Mouse (Mus musculus) heart, embryonic 15.5 days (tissue): ENCODE data around the gene Cab39l. TPM values are rescaled to one million over a fixed set of nuclear protein-coding genes. Genes with fewer than 3 reads are reported as not detected.
A peak's percentile ranks its signal among the peaks of the same experiment; 100 is the strongest.

Source experiments
- ATAC-seq: fragments of 200-750 bp; cut with Nextera tagmentation; replicated peaks from 2 replicates; pipeline ENCODE4 v1.8.0; 2017; ENCODE audit warnings: low read depth, moderate TSS enrichment; ENCODE audit not compliant: insufficient number of reproducible peaks, insufficient read depth, low FRiP score
- H3K27ac ChIP-seq: fragments of 300-500 bp; sonication (generic); 2 replicates; pipeline ENCODE4 v1.5.1; 2015; ENCODE audit warnings: mild to moderate bottlenecking, inconsistent platforms
- H3K27me3 ChIP-seq: fragments of 300-500 bp; sonication (generic); 2 replicates; pipeline ENCODE4 v1.6.1; 2015; ENCODE audit warnings: inconsistent platforms
- H3K36me3 ChIP-seq: fragments of 300-500 bp; sonication (generic); 2 replicates; pipeline ENCODE4 v1.6.1; 2015; ENCODE audit warnings: mild to moderate bottlenecking, inconsistent platforms
- H3K4me1 ChIP-seq: fragments of 300-500 bp; sonication (generic); replicated peaks from 2 replicates; pipeline ENCODE4 v1.6.1; 2015; ENCODE audit warnings: inconsistent platforms
- H3K4me2 ChIP-seq: fragments of 300-500 bp; sonication (generic); 2 replicates; pipeline ENCODE4 v1.6.1; 2015; ENCODE audit warnings: inconsistent platforms, mild to moderate bottlenecking, moderate library complexity
- H3K4me3 ChIP-seq: fragments of 300-500 bp; sonication (generic); 2 replicates; pipeline ENCODE4 v1.5.1; 2015; ENCODE audit warnings: mild to moderate bottlenecking, inconsistent platforms
- H3K9ac ChIP-seq: fragments of 300-500 bp; sonication (generic); 2 replicates; pipeline ENCODE4 v1.6.1; 2015; ENCODE audit warnings: mild to moderate bottlenecking, inconsistent platforms
- H3K9me3 ChIP-seq: fragments of 300-500 bp; sonication (generic); replicated peaks from 2 replicates; pipeline ENCODE4 v1.6.1; 2016; ENCODE audit warnings: inconsistent platforms
- WGBS: fragments of 180-500 bp; shearing (Covaris S2); methylation state at CpG from one replicate; pipeline ENCODE4 v1.1.7; 2015; ENCODE audit warnings: mixed read lengths; 5-methylcytosine and 5-hydroxymethylcytosine counted together
- polyA plus RNA-seq: library from polyadenylated mRNA; unstranded; fragments of >200 nt; fragmentation: Nextera tagmentation; extraction: Ambion mirVana; gene quantifications from 2 replicates; pipeline ENCODE4 v1.2.1, GENCODE M21; 2015

The Cab39l gene
- polyA plus RNA-seq, 1 experiment from 2014 or later, result 23.0 TPM

DNA sequence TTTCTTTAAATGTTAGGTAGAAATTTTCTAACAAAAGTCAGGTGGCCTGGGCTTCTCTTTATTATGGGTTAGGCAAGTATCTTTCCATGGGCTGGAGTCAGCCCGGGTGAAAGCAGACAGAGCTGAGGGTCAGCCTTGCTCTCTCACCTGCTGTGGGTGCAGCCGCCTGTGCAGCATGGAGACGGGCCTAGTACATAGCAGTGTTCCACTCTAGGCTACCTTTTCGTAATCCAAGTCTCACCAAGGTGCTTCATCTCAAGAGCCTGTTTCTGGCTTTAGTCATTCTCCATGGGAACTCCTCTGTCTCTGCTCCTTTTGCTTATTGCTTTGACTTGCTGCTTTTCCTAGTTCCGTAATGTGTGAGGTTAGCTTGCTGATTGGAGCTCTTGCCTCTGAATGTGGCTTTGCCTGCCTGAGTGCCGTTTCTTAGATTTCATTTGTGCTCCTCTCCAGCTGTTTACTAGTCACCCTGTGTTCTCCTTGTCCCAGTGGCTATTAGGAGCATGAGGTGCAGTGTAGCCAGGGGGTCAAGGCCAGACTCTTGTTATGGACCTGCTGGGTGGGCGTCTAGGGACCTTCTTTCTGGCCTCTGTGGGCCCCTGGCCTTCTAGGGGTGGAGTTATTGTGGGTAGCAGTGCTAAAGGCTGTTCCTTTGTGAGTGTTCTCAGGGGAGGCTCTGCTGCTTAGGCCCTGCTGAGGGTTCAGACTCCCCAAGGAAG is 105.5 kb downstream of the Cab39l start:
- no peak overlapping the region for H3K4me3 ChIP-seq
- H3K4me1 ChIP-seq, result no peaks in the 10 kb centered on the region; the same call in 1 of the 2 replicates
- no peak overlapping the region for H3K27ac ChIP-seq
- no peaks in the 10 kb centered on the region for H3K36me3 ChIP-seq
- H3K27me3 ChIP-seq, result no peaks in the 10 kb centered on the region
- H3K9me3 ChIP-seq, result no peaks in the 10 kb centered on the region
- no peak overlapping the region for H3K4me2 ChIP-seq
- no peak overlapping the region for H3K9ac ChIP-seq
- 83% methylated on average over 7 of the region's 7 CpGs for WGBS
- ATAC-seq, result no peak

DNA sequence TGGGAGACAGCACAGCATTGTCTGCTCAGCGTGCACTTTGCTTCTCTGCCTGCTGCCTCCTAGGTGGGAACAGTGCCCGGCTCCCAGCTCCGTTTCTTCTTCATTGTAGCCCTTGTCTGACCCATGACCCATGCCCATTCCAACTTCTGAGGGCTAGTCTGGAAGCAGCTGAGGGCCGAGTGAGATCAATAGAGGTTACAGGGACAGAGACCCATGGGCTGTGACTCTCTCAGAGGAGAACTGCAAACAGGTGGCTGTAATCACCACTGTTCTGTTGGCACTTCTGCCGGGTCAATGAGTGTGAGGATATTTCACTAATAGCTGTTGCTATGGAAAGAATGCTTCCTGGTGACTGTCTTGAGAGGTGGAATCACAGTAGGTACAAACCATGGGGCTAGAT is 106.8 kb downstream of the Cab39l start:
- no peaks in the 10 kb centered on the region for H3K36me3 ChIP-seq
- H3K4me1 ChIP-seq, result no peaks in the 10 kb centered on the region; the same call in 1 of the 2 replicates
- no peak overlapping the region for H3K4me2 ChIP-seq
- no peak overlapping the region for H3K9ac ChIP-seq
- no peaks in the 10 kb centered on the region for H3K27me3 ChIP-seq
- ATAC-seq, result no peak
- 75% methylated on average over 5 of the region's 5 CpGs for WGBS
- no peak overlapping the region for H3K4me3 ChIP-seq
- H3K9me3 ChIP-seq, result no peaks in the 10 kb centered on the region
- H3K27ac ChIP-seq, result no peak overlapping the region

DNA sequence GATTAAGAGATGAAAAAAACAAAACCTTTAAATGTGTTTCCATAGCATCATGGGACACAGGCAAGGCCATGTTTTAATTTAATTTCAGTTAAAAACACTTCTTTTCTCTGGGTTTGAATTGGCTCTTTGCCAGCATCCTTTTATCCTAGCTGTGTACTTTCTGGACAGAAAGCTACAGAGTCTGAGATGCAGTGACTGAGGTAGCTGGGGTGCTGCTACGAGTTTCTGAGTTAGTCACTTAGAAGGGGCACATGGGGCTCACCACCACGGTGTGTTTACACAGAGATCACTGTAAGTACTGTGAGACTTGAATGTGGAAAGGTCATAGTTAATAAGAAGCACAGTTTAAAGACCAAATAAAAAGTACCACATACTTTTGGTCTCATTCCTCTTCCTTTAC is 107.8 kb downstream of the Cab39l start:
- Histone ChIP-seq H3K9me3 (no peaks in the 10 kb centered on the region), H3K36me3 (no peaks in the 10 kb centered on the region), H3K4me3 (no peak overlapping the region), H3K9ac (no peak overlapping the region), H3K27ac (no peak overlapping the region), H3K4me1 (no peaks in the 10 kb centered on the region; the same call in 1 of the 2 replicates), H3K4me2 (no peak overlapping the region), H3K27me3 (no peaks in the 10 kb centered on the region)
- WGBS, result 63% methylated on average over 2 of the region's 2 CpGs
- no peak for ATAC-seq

DNA sequence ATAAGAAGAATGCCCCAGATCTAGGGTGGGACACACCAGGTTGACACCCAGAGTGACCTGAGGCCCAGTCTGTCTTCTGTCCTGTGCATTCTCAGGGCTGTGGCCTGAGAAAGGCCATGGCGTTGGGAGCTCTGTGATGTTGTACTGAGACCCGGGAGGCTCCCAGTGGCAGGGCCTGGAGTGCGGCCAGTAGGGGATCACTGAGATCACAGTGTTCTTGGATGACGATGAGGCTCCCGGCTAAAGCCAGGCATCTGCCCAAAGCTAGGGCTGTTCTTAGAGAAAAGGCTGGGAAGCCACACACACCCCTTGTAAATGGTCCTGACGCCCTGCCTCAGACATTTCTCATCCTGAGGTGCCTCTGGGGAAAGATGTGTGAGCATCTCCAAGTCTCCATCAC is 108.3 kb downstream of the Cab39l start:
- H3K9ac ChIP-seq, result no peak overlapping the region
- no peak overlapping the region for H3K27ac ChIP-seq
- H3K9me3 ChIP-seq, result no peaks in the 10 kb centered on the region
- H3K4me3 ChIP-seq, result no peak overlapping the region
- ATAC-seq, result no peak
- no peak overlapping the region for H3K4me2 ChIP-seq
- WGBS, result 63% methylated on average over 6 of the region's 6 CpGs
- no peaks in the 10 kb centered on the region for H3K36me3 ChIP-seq
- no peaks in the 10 kb centered on the region for H3K27me3 ChIP-seq
- no peaks in the 10 kb centered on the region; the same call in 1 of the 2 replicates for H3K4me1 ChIP-seq

DNA sequence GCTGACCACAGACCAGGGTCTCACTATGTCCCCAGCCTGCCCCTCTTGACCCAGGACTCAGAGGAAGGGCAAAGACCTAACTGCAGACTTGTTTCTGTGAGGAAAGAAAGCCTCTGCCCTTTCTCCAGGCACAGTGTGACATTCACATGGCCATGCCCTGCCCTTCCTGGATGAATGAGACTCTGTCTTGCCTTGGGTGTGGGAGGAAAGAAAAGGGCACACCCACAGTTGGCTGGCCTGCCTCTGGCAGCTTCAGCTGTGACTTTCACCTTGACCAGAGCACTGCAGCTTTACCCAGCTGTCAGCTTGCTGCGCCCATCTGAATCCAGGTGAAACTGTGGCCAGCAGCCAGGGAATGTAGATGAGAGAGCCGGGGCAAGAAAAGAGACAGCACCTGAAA is 110.1 kb downstream of the Cab39l start:
- 0 out of 2 replicates have a peak, but pooled peaks cover 3% of the 10 kb centered on the region for H3K27me3 ChIP-seq
- WGBS, result 84% methylated on average over 2 of the region's 2 CpGs
- H3K4me1 ChIP-seq, result no peaks in the 10 kb centered on the region; the same call in 1 of the 2 replicates
- no peak overlapping the region for H3K27ac ChIP-seq
- no peak for ATAC-seq
- no peak overlapping the region for H3K4me3 ChIP-seq
- no peaks in the 10 kb centered on the region for H3K36me3 ChIP-seq
- no peak overlapping the region for H3K4me2 ChIP-seq
- no peaks in the 10 kb centered on the region for H3K9me3 ChIP-seq
- no peak overlapping the region for H3K9ac ChIP-seq

DNA sequence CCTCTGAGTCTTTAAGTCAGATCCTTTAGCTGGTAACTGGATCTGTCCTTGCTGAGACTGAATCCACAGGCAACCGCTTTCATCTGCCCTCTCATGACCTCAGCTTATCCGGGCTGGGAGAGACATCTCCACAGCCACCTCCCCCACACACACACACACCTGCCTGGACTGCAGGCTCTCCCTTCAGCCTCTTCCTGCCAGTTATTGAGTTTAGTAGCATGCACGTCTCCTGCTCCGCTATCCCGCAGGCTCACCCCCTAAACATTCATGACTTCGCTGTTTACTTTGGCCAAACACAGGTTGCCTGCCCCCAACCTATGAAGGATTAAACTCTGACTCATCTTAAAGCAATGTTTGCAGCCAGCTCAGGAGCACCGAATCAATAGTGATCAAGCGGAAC is 111.2 kb downstream of the Cab39l start:
- Histone ChIP-seq H3K27ac (no peak overlapping the region), H3K36me3 (no peaks in the 10 kb centered on the region), H3K4me3 (no peak overlapping the region), H3K4me1 (no peaks in the 10 kb centered on the region; the same call in 1 of the 2 replicates), H3K9me3 (no peaks in the 10 kb centered on the region), H3K27me3 (0 out of 2 replicates have a peak, but pooled peaks cover 3% of the 10 kb centered on the region), H3K9ac (no peak overlapping the region), H3K4me2 (no peak overlapping the region)
- no peak for ATAC-seq
- WGBS, result 43% methylated on average over 8 of the region's 8 CpGs

DNA sequence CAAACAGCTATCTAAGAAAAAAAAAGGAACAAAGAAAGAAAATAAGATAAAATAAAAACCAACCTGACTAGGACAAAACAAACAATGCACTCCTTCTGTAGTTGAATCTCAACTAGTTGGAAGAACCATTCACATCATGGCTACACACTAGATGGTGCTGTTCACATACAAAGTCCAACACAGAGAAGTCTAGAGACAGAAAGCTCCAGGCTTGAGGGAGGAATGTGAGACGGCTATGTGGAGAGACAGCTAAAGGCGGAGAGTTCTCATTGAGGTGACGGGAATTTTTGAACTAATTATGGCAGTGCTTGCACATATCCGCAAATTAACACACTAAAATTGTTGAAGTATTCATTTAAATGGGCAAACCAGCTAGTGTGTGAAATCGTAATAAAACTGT is 113.3 kb downstream of the Cab39l start:
- H3K4me1 ChIP-seq, result no peaks in the 10 kb centered on the region; the same call in 1 of the 2 replicates
- H3K9ac ChIP-seq, result no peak overlapping the region
- H3K27ac ChIP-seq, result no peak overlapping the region
- H3K4me3 ChIP-seq, result no peak overlapping the region
- no peak for ATAC-seq
- no peaks in the 10 kb centered on the region for H3K36me3 ChIP-seq
- H3K9me3 ChIP-seq, result no peaks in the 10 kb centered on the region
- WGBS, result 58% methylated on average over 5 of the region's 5 CpGs
- 0 out of 2 replicates have a peak, but pooled peaks cover 3% of the 10 kb centered on the region for H3K27me3 ChIP-seq
- H3K4me2 ChIP-seq, result no peak overlapping the region

DNA sequence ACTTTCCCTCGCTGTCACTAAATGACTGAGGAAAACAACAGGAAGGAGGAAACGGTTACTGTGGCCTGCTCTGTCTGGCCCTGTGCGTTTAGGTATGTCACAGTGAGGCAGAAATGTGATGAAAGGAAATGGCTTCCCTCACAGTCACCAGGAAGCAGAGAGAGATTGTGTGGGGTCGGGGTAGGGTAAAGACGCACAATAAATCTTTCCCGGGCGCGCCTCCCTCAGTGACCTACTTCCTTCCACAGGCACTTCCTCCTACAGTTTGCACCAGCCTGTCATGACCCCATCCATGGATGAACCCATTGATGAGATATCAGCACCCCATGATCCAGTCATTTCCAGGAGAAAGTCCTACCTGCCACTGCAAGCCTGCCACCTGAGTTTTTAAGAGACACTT is 114.2 kb downstream of the Cab39l start:
- Histone ChIP-seq H3K27me3 (0 out of 2 replicates have a peak, but pooled peaks cover 3% of the 10 kb centered on the region), H3K36me3 (no peaks in the 10 kb centered on the region), H3K27ac (no peak overlapping the region), H3K9ac (no peak overlapping the region), H3K9me3 (no peaks in the 10 kb centered on the region), H3K4me2 (no peak overlapping the region), H3K4me1 (no peaks in the 10 kb centered on the region), H3K4me3 (no peak overlapping the region)
- ATAC-seq, result no peak
- 50% methylated on average over 8 of the region's 8 CpGs for WGBS

DNA sequence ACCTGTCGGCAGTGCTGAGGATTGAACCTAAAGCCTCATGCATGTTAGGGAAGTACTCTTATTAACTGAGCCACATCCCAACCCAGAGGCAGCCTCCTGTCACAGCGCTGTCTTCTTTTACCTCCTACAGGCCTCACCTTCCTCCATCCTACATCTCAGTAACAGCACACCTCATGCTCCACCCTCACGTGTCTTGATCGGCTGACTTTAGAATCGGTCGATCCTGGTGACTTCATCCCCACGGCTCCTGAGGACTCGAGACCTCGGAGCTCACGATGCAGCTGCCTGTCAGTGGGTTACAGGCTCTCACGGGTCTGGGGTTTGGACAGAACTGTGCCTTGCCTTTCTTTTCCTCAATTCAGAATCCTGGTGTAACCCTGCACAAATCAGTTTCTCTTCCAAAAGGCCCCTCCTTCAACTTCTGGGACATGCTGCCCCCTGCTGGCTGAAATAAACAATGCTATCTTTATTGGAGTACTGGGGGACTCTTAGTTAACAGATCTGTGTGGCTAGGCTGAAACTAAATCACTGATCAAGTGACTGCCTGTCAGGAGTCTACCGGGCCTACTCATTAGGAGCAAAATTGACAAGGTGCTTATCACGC is 115.3 kb downstream of the Cab39l start:
- Histone ChIP-seq H3K4me3 (peak overlapping the region; percentile 9; the same call in 1 of the 2 replicates), H3K9me3 (no peaks in the 10 kb centered on the region), H3K4me2 (peak overlapping the region; percentile 37), H3K27ac (no peak overlapping the region), H3K27me3 (0 out of 2 replicates have a peak, but pooled peaks cover 3% of the 10 kb centered on the region), H3K4me1 (no peaks in the 10 kb centered on the region), H3K9ac (no peak overlapping the region), H3K36me3 (no peaks in the 10 kb centered on the region)
- ATAC-seq, result peak; percentile 12; the same call in 1 of the 2 replicates
- WGBS, result 42% methylated on average over 13 of the region's 13 CpGs

DNA sequence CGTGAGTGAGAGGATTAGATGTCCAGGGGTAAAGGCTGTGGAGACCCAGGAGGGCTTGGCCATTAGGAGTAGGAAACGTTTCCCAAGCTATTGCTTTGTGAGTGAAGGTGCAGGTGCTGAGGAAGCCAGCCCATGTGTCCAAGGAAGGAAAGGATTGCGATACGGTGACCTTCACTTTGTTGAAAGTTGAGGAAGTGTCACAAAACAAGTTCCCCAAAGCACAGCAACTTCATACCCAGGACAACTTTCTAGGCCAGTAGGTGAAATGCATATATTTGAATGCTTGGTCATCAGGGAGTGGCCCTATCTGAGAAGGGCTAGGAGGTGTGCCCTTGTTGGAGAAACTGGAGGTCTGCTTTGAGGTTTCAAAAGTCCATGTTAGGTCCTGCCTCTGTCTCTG is 116.3 kb downstream of the Cab39l start:
- 0 out of 2 replicates have a peak, but pooled peaks cover 3% of the 10 kb centered on the region for H3K27me3 ChIP-seq
- ATAC-seq, result no peak
- WGBS, result 63% methylated on average over 4 of the region's 4 CpGs

DNA sequence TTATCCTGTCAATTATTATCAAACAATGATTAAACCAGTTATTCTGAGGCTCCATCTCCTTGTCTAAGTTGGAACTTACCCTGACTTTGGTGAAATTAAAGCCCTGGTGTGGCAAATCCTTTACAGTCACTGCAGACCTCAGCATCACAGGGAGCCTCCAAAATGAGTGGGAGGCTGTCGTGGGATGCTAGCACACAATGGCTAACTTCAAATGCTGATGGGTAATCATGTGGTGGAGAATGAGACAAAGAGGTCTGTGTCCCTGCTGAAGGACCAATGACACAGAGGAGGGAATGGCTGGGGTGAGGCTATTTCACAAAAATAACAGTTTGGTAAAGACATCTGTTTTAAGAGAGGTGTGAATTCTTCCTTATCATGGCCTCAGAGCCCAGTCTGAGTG is 117.1 kb downstream of the Cab39l start:
- no peak for ATAC-seq
- no peak overlapping the region for H3K4me2 ChIP-seq

More for the DNA sequence above, 116.3 kb downstream of the Cab39l start:
- Histone ChIP-seq H3K27ac (no peak overlapping the region), H3K9me3 (no peaks in the 10 kb centered on the region), H3K4me1 (no peaks in the 10 kb centered on the region), H3K4me3 (no peak overlapping the region), H3K36me3 (no peaks in the 10 kb centered on the region), H3K9ac (no peak overlapping the region), H3K4me2 (no peak overlapping the region)

More for the DNA sequence above, 117.1 kb downstream of the Cab39l start:
- H3K36me3 ChIP-seq, result no peaks in the 10 kb centered on the region
- 71% methylated on average over 1 of the region's 1 CpGs for WGBS
- H3K4me3 ChIP-seq, result no peak overlapping the region
- no peak overlapping the region for H3K9ac ChIP-seq
- no peaks in the 10 kb centered on the region for H3K4me1 ChIP-seq
- 0 out of 2 replicates have a peak, but pooled peaks cover 3% of the 10 kb centered on the region for H3K27me3 ChIP-seq
- no peak overlapping the region for H3K27ac ChIP-seq
- H3K9me3 ChIP-seq, result no peaks in the 10 kb centered on the region
